Mouse (Mus musculus): ENCODE results near the gene Dock4. TPM values are rescaled to one million over a fixed set of nuclear protein-coding genes. Genes with fewer than 3 reads are reported as not detected.

Dock4 gene
- polyA plus RNA-seq, 1 experiment = 2.3 TPM

DNA sequence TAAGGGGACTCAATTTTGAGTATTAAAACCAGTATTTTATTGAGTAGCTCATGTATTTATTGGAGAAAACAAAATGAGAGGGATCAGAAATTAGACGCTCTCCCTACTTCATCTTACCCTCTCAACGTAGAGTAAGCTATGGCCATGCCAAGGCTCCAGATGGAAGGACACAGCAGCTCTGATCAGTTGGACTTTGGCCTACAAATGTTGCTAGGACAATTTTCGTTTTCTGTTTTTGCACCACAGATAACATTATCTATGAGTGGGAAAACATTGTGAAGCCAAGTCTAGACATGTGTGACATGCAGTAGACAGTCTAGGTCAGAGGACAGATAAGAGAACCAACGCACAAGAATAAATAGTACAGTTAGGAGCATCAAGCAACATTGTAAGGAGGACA lies 28.5 kb upstream of the Dock4 start:
- H3K36me3 ChIP-seq (ENCODE audit: control insufficient read depth, insufficient read depth, low read length) = no peaks in the 10 kb centered on the region
- no peak overlapping the region for H3K4me3 ChIP-seq (ENCODE audit: control insufficient read depth, insufficient read depth, low read length)
- WGBS = 96% methylated on average over 4 of the region's 4 CpGs
- H3K4me1 ChIP-seq (replicated peaks; ENCODE audit: control insufficient read depth, insufficient read depth, low read length) = no peaks in the 10 kb centered on the region
- no peaks in the 10 kb centered on the region for H3K27me3 ChIP-seq (ENCODE audit: control insufficient read depth, insufficient read depth, low read length)
- no peak overlapping the region for H3K27ac ChIP-seq (ENCODE audit: control insufficient read depth, insufficient read depth, low read length)
- TF ChIP-seq CTCF (IDR thresholded peaks at IDR 0.05; ENCODE audit: borderline replicate concordance, control insufficient read depth, extremely low read depth, insufficient read depth, low read length, poor library complexity) (no peak), POLR2A (IDR thresholded peaks at IDR 0.05; ENCODE audit: control insufficient read depth, extremely low read depth, insufficient read depth, low read length, poor library complexity) (no peak)
- DNase-seq = no peak

DNA sequence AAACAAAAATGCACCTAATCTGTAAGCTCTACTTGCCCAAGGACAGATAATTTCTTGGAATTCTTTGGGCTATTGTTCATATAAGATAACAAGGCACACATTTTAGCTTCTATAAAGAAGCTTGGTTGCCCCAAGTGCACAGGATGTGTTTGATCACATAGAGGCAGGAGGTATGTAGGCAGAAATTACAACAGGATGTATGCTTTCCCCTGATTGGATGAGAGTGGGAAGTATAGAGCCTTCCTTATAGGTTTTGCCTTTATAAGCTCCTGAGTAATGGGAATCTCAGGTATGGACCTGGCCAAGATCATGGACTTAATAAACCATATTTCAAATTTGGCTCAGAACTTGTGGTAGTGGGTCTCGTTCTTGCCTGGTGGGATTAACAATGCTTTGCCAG lies 20.8 kb upstream of the Dock4 start:
- WGBS = 98% methylated on average over 1 of the region's 1 CpGs
- no peak for DNase-seq
- Histone ChIP-seq H3K27ac (ENCODE audit: control insufficient read depth, insufficient read depth, low read length) (no peak overlapping the region), H3K4me3 (ENCODE audit: control insufficient read depth, insufficient read depth, low read length) (no peak overlapping the region), H3K27me3 (ENCODE audit: control insufficient read depth, insufficient read depth, low read length) (no peaks in the 10 kb centered on the region), H3K4me1 (replicated peaks; ENCODE audit: control insufficient read depth, insufficient read depth, low read length) (peaks cover 4% of the 10 kb centered on the region), H3K36me3 (ENCODE audit: control insufficient read depth, insufficient read depth, low read length) (no peaks in the 10 kb centered on the region)
- TF ChIP-seq POLR2A (IDR thresholded peaks at IDR 0.05; ENCODE audit: control insufficient read depth, extremely low read depth, insufficient read depth, low read length, poor library complexity) (no peak), CTCF (IDR thresholded peaks at IDR 0.05; ENCODE audit: borderline replicate concordance, control insufficient read depth, extremely low read depth, insufficient read depth, low read length, poor library complexity) (no peak)

DNA sequence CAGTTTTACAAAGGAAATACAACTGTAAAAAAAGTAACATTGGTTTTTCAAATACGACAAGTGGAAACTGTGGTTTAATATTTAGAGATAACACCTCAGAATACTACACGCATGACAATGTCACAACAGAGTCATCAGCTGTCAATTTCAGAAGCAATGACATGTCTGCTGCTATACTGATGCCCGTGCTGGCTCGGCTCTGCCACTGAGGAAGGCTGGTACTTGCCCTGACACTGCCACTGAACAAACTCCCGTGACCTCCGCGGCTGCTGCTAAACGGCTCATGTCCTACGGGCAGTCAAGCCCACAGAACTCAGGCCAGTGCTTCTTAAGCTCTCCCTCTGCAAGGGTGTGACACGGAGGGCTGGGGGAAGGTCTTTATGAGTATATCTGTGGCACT lies 18.1 kb upstream of the Dock4 start:
- no peak for DNase-seq
- no peaks in the 10 kb centered on the region for H3K36me3 ChIP-seq (ENCODE audit: control insufficient read depth, insufficient read depth, low read length)
- H3K27me3 ChIP-seq (ENCODE audit: control insufficient read depth, insufficient read depth, low read length) = no peaks in the 10 kb centered on the region
- 65% methylated on average over 10 of the region's 10 CpGs for WGBS
- no peak overlapping the region for H3K27ac ChIP-seq (ENCODE audit: control insufficient read depth, insufficient read depth, low read length)
- TF ChIP-seq CTCF (IDR thresholded peaks at IDR 0.05; ENCODE audit: borderline replicate concordance, control insufficient read depth, extremely low read depth, insufficient read depth, low read length, poor library complexity) (no peak), POLR2A (IDR thresholded peaks at IDR 0.05; ENCODE audit: control insufficient read depth, extremely low read depth, insufficient read depth, low read length, poor library complexity) (no peak)
- no peak overlapping the region for H3K4me3 ChIP-seq (ENCODE audit: control insufficient read depth, insufficient read depth, low read length)
- H3K4me1 ChIP-seq (replicated peaks; ENCODE audit: control insufficient read depth, insufficient read depth, low read length) = peaks cover 4% of the 10 kb centered on the region

DNA sequence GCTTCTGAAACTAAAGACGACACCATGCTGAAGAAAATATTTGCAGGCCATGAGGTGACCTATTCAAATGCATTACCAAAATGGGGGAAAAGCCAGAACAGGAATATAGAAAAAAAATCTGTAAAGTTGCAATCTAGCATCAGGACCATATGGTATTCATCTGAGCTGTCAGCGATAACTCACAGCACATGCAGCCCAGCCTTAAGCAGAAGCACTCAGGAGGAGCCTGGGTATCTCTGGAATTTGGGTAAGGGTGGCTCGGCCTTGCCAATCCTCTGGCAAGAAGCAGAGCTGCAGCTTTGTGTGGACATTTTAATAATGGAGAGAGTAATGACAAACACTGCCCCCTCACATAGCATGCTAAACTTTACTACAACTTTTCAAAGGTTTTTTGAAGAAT lies 15.8 kb upstream of the Dock4 start:
- Histone ChIP-seq H3K27me3 (ENCODE audit: control insufficient read depth, insufficient read depth, low read length) (no peaks in the 10 kb centered on the region), H3K4me1 (replicated peaks; ENCODE audit: control insufficient read depth, insufficient read depth, low read length) (peaks cover 4% of the 10 kb centered on the region), H3K36me3 (ENCODE audit: control insufficient read depth, insufficient read depth, low read length) (no peaks in the 10 kb centered on the region), H3K4me3 (ENCODE audit: control insufficient read depth, insufficient read depth, low read length) (no peak overlapping the region), H3K27ac (ENCODE audit: control insufficient read depth, insufficient read depth, low read length) (no peak overlapping the region)
- 93% methylated on average over 3 of the region's 3 CpGs for WGBS
- no peak for DNase-seq
- TF ChIP-seq CTCF (IDR thresholded peaks at IDR 0.05; ENCODE audit: borderline replicate concordance, control insufficient read depth, extremely low read depth, insufficient read depth, low read length, poor library complexity) (no peak), POLR2A (IDR thresholded peaks at IDR 0.05; ENCODE audit: control insufficient read depth, extremely low read depth, insufficient read depth, low read length, poor library complexity) (no peak)

DNA sequence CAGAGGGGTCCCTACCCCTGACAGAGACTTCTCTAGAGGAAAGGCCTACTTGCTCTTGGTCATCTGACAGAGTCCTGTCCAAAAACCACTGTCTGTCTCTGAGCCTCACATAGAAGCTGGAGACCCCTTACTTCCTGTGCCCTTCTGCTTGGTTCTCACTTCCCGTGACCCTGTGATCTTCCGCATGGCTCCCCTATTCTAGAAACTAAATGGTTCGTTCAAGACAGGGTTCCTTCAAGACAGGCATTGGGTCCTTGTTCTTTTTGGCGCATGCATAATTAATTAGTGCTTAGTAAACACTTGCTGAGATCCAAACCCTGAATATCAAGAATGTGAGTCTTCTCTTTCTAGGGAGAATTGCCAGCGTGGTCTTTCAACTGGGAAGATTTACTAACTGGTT lies 14.7 kb upstream of the Dock4 start:
- Histone ChIP-seq H3K27ac (ENCODE audit: control insufficient read depth, insufficient read depth, low read length) (no peak overlapping the region), H3K4me1 (replicated peaks; ENCODE audit: control insufficient read depth, insufficient read depth, low read length) (peaks cover 4% of the 10 kb centered on the region), H3K36me3 (ENCODE audit: control insufficient read depth, insufficient read depth, low read length) (no peaks in the 10 kb centered on the region), H3K27me3 (ENCODE audit: control insufficient read depth, insufficient read depth, low read length) (no peaks in the 10 kb centered on the region), H3K4me3 (ENCODE audit: control insufficient read depth, insufficient read depth, low read length) (no peak overlapping the region)
- TF ChIP-seq CTCF (IDR thresholded peaks at IDR 0.05; ENCODE audit: borderline replicate concordance, control insufficient read depth, extremely low read depth, insufficient read depth, low read length, poor library complexity) (no peak), POLR2A (IDR thresholded peaks at IDR 0.05; ENCODE audit: control insufficient read depth, extremely low read depth, insufficient read depth, low read length, poor library complexity) (no peak)
- 94% methylated on average over 5 of the region's 5 CpGs for WGBS
- no peak for DNase-seq

DNA sequence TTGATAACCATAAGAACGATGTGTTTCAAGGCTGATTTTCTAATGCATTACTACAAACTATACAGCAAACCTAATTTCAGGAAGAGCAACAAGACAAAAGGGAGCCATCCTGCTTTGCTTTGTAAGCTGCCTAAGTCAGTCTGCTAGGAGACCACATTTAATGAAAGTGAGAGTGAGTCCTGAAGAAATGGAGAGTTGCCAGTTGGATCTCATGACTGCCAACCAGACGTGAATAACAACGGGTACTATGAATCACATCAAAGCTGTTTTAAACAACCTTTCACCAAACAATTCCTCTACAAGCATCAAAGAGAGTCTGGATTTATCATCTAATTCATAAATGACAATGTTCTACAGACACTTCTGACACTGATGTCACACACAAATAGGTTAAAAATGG lies 11.7 kb upstream of the Dock4 start:
- H3K27ac ChIP-seq (ENCODE audit: control insufficient read depth, insufficient read depth, low read length) = no peak overlapping the region
- WGBS = 91% methylated on average over 3 of the region's 3 CpGs

DNA sequence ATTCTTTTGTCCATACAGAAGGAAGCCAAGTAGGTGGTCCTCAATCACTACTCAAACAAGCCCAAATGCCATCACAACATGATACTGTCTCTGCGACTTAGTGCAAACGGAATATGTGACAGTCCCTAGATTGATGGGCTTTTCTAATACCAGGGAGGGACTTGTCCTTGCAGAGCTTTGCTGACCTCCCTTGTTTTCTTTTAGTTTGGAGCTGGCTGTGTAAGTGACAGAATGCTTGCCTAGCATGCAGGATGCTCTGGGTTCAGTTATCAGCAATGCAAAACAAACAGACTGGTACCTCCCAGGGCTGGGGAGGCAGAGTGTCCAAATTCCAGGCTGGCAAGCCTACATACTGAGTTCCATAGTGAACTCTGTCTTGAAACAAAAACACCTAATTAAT lies 7.7 kb upstream of the Dock4 start:
- H3K27ac ChIP-seq (ENCODE audit: control insufficient read depth, insufficient read depth, low read length) = no peak overlapping the region
- DNase-seq = no peak
- no peaks in the 10 kb centered on the region for H3K36me3 ChIP-seq (ENCODE audit: control insufficient read depth, insufficient read depth, low read length)
- H3K27me3 ChIP-seq (ENCODE audit: control insufficient read depth, insufficient read depth, low read length) = no peaks in the 10 kb centered on the region
- TF ChIP-seq CTCF (IDR thresholded peaks at IDR 0.05; ENCODE audit: borderline replicate concordance, control insufficient read depth, extremely low read depth, insufficient read depth, low read length, poor library complexity) (no peak), POLR2A (IDR thresholded peaks at IDR 0.05; ENCODE audit: control insufficient read depth, extremely low read depth, insufficient read depth, low read length, poor library complexity) (no peak)
- no peak overlapping the region for H3K4me3 ChIP-seq (ENCODE audit: control insufficient read depth, insufficient read depth, low read length)
- H3K4me1 ChIP-seq (replicated peaks; ENCODE audit: control insufficient read depth, insufficient read depth, low read length) = no peaks in the 10 kb centered on the region
- 93% methylated on average over 2 of the region's 2 CpGs for WGBS

More for the DNA sequence above, 11.7 kb upstream of the Dock4 start:
- Histone ChIP-seq H3K36me3 (ENCODE audit: control insufficient read depth, insufficient read depth, low read length) (no peaks in the 10 kb centered on the region), H3K4me1 (replicated peaks; ENCODE audit: control insufficient read depth, insufficient read depth, low read length) (no peaks in the 10 kb centered on the region), H3K27me3 (ENCODE audit: control insufficient read depth, insufficient read depth, low read length) (no peaks in the 10 kb centered on the region), H3K4me3 (ENCODE audit: control insufficient read depth, insufficient read depth, low read length) (no peak overlapping the region)
- TF ChIP-seq CTCF (IDR thresholded peaks at IDR 0.05; ENCODE audit: borderline replicate concordance, control insufficient read depth, extremely low read depth, insufficient read depth, low read length, poor library complexity) = no peak
- no peak for TF ChIP-seq POLR2A (IDR thresholded peaks at IDR 0.05; ENCODE audit: control insufficient read depth, extremely low read depth, insufficient read depth, low read length, poor library complexity)
- DNase-seq = no peak
